Mouse (Mus musculus): Measurements from ENCODE around the gene Sorcs3. TPM values are rescaled to one million over a fixed set of nuclear protein-coding genes. Genes with fewer than 3 reads are reported as not detected.

Gene Sorcs3
- polyA plus RNA-seq, 1 experiment, result 10.2 TPM

DNA sequence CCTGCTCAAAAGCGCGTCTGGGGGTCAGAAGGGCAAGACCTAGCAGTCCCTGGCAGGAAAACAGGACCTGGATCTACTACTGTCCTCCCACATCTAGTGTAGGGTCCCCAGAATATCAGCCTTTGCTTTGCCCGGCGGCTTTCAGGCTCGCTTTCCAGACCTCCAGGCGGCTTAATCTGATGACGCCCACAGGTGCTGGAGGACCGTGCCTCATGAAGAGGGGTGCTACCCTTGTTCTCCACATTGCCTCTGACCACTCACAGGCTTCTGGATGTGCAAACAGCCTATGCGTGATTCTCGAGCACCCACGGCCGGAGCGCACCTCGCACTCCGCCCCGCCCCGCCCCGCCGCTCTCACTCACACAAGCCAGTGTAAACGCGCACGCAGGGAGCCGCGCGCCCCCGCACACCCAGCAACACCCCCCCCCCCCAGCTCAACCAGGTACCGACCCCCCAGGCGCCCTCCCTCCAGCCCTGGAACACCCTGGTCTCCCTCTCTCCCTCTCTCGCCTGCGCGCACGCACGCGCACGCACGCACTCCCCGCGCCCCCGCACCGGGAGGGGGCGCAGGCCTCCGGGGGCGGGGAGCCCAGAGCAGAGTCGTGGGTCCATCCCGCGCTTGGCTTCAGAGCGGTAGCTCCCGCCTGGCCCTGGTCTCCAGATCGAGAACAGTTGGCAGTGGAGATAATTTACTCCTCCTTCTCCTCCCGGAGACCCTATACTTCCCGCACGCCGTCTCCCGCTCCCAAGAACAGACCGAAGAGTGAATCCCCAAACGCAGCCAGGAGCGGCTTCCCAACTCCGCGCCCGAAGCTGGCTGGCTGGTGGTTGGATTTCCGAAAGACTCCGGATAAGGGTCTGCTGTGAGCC is 698 bp upstream of the Sorcs3 start:
- TF ChIP-seq CTCF (IDR thresholded peaks at IDR 0.05; ENCODE audit: borderline replicate concordance, insufficient read depth, low read depth, low read length) (no peak), POLR2A (IDR thresholded peaks at IDR 0.05; ENCODE audit: borderline replicate concordance, insufficient read depth, low read length) (no peak)
- under 1% methylated on average over 50 of the region's 62 CpGs for WGBS
- Histone ChIP-seq H3K4me3 (replicated peaks; ENCODE audit: insufficient read depth, low read depth, low read length) (peak overlapping the region; percentile 46), H3K27me3 (ENCODE audit: control insufficient read depth, insufficient read depth, low read length) (no peaks in the 10 kb centered on the region), H3K4me1 (ENCODE audit: control insufficient read depth, insufficient read depth, low read length) (no peaks in the 10 kb centered on the region), H3K27ac (ENCODE audit: insufficient read depth, low read length) (no peak overlapping the region)
- DNase-seq, result peak in 1 of 2 experiments; percentile 14

DNA sequence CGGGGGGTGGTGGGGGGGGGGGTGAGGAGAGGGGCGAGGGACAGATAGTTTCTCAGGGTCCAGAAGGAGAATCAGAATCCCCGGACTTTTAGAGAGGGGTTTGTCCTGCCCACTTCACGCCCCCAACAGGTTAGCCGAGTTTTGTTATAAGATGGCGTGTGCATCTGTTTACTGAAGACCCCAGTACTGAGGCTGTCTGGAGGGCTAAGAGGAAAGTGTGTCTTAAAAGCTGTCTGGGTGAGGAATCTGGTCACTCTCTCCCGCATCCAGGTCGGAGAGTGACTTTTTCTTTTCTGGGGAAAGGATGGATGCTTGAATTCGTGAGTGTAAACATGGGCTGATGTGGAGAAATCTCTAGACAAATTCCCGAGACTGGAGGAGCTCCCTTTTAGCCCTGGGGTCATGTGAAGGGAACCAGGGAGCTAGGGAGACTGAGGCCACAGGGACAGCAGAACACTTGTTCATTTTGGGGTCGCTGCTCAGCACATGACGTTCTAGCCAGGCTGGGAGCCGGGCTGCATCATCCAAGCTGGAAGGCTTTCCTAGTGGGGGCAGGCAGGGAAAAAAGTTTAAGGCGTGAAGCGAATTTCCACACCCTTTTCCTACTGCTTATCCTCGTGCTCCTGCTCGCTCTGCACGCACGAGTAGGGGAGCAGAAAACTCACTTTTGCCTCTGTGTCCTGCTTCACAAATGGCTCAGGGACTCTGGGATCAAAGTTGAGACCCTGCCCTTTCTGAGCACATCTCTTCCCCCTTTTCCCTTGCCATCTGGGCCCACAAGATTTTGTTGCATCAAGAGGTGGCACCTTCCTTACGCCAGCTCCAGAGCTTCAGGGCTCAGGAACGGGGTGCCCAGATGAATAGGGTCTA is 1.3 kb downstream of the Sorcs3 start:
- peak overlapping the region; percentile 22 for H3K4me3 ChIP-seq (replicated peaks; ENCODE audit: insufficient read depth, low read depth, low read length)
- DNase-seq, result no peak
- H3K27ac ChIP-seq (ENCODE audit: insufficient read depth, low read length), result no peak overlapping the region
- no peaks in the 10 kb centered on the region for H3K4me1 ChIP-seq (ENCODE audit: control insufficient read depth, insufficient read depth, low read length)
- H3K27me3 ChIP-seq (ENCODE audit: control insufficient read depth, insufficient read depth, low read length), result no peaks in the 10 kb centered on the region
- 5% methylated on average over 21 of the region's 21 CpGs for WGBS
- TF ChIP-seq CTCF (IDR thresholded peaks at IDR 0.05; ENCODE audit: borderline replicate concordance, insufficient read depth, low read depth, low read length) (no peak), POLR2A (IDR thresholded peaks at IDR 0.05; ENCODE audit: borderline replicate concordance, insufficient read depth, low read length) (no peak)

DNA sequence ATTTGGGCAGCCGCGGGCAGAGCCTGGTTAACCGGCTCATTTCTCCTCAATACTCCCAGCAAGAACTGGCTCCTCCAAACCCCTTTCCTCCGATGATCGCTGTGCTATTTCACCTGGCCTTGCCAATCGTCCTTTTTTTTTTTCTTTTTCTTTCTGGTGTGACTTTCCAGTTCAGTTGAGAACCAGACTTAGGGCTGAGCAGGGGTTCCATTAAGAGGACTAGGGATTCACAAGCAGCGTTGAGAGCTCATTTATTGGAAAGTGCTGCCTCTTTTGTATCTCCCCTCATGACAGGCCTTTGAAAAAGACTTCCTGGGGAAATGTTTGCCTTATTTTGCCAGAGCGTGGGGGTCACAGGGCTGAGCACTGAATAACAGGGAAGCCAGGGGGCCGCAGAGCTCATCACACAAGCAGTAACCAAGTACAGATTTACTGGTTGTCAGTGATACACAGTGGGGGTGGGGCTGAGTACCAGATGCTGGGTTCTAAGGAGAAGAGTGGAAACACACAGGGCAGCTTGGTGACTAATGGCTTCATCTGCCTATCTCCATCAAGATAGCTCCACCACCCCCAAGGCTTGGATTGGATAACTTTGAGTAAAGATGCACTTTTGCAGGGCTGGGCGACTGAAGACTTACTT is 2.0 kb downstream of the Sorcs3 start:
- peak overlapping the region; percentile 22 for H3K4me3 ChIP-seq (replicated peaks; ENCODE audit: insufficient read depth, low read depth, low read length)
- no peak for TF ChIP-seq POLR2A (IDR thresholded peaks at IDR 0.05; ENCODE audit: borderline replicate concordance, insufficient read depth, low read length)
- no peak for TF ChIP-seq CTCF (IDR thresholded peaks at IDR 0.05; ENCODE audit: borderline replicate concordance, insufficient read depth, low read depth, low read length)
- 29% methylated on average over 10 of the region's 10 CpGs for WGBS
- no peak for DNase-seq
- H3K27ac ChIP-seq (ENCODE audit: insufficient read depth, low read length), result no peak overlapping the region
- H3K4me1 ChIP-seq (ENCODE audit: control insufficient read depth, insufficient read depth, low read length), result no peaks in the 10 kb centered on the region
- H3K27me3 ChIP-seq (ENCODE audit: control insufficient read depth, insufficient read depth, low read length), result no peaks in the 10 kb centered on the region

DNA sequence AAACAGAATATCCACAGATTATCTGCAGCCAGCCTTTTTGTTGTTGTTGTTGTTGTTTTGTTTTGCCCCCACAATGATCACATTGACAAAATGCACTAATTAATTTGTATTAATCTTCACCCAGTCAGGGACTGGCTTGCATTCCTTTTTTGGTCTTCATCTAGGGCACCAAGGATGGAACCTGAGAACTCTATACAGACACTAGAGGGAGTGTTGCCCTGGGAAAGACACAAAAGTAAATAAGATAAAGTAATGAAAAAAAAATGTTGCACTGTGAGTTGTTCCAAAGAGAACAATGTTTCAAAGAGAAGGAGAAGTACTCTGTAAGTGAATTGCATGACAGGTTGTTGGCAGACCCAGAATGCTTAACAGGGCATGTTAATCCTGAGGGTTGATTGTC is 9.6 kb downstream of the Sorcs3 start:
- no peaks in the 10 kb centered on the region for H3K27me3 ChIP-seq (ENCODE audit: control insufficient read depth, insufficient read depth, low read length)
- H3K4me1 ChIP-seq (ENCODE audit: control insufficient read depth, insufficient read depth, low read length), result no peaks in the 10 kb centered on the region
- DNase-seq, result no peak
- TF ChIP-seq POLR2A (IDR thresholded peaks at IDR 0.05; ENCODE audit: borderline replicate concordance, insufficient read depth, low read length) (no peak), CTCF (IDR thresholded peaks at IDR 0.05; ENCODE audit: borderline replicate concordance, insufficient read depth, low read depth, low read length) (no peak)
- H3K4me3 ChIP-seq (replicated peaks; ENCODE audit: insufficient read depth, low read depth, low read length), result no peak overlapping the region
- no peak overlapping the region for H3K27ac ChIP-seq (ENCODE audit: insufficient read depth, low read length)

DNA sequence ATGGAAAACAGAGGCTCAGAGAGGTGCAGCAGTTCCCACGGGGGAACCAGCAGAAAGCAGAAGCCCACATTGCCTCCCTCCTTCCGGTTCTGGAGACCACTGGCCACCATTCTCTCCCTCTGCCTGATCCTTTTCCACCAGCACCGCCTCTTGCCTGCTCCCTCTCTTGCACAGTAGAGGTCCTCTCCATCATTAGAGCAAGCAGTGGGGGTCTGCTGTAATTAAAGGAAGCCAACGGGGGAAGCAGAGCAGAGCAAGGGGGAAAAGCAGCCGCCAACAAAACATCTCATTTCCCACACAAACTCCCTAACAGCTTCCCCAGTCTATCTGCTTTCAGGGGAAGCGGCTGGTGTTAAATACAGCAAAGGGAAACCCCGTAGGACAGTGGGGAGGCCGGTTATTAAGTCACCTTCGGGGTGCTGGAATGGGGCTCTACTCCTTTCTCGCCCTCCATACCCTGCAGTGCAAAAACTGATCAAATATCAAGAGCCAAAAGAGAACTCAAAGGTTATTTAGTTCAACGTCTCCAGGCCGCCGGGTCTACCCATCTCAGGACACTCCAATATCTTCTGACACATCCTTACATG is 32.1 kb downstream of the Sorcs3 start:
- TF ChIP-seq POLR2A (IDR thresholded peaks at IDR 0.05; ENCODE audit: borderline replicate concordance, insufficient read depth, low read length) (no peak), CTCF (IDR thresholded peaks at IDR 0.05; ENCODE audit: borderline replicate concordance, insufficient read depth, low read depth, low read length) (no peak)
- WGBS, result 12% methylated on average over 13 of the region's 13 CpGs
- H3K27me3 ChIP-seq (ENCODE audit: control insufficient read depth, insufficient read depth, low read length), result no peaks in the 10 kb centered on the region; the same call in 1 of the 2 replicates
- no peak overlapping the region for H3K27ac ChIP-seq (ENCODE audit: insufficient read depth, low read length)
- H3K4me1 ChIP-seq (ENCODE audit: control insufficient read depth, insufficient read depth, low read length), result no peaks in the 10 kb centered on the region
- DNase-seq, result no peak
- no peak overlapping the region for H3K4me3 ChIP-seq (replicated peaks; ENCODE audit: insufficient read depth, low read depth, low read length)

DNA sequence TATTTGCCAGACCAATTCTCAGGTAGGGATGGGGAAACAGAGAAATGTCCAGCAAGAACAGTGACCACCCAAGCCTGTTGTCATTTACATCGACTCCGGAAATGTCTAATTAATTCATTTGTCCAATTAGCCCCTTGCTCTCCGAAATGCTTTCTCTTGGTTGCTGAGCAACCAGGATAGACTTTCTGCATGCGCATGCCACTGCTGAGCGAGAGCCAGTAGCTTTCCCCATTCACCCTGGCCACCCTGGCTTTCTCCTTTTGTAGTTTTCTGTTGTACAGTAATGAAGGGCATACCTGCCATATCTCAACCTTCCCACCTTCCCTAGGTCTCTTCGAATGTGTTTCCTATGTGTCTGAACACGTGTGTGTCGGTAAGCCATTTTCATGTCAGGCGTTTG is 32.6 kb downstream of the Sorcs3 start:
- Histone ChIP-seq H3K4me3 (replicated peaks; ENCODE audit: insufficient read depth, low read depth, low read length) (no peak overlapping the region), H3K27me3 (ENCODE audit: control insufficient read depth, insufficient read depth, low read length) (no peaks in the 10 kb centered on the region; the same call in 1 of the 2 replicates), H3K27ac (ENCODE audit: insufficient read depth, low read length) (no peak overlapping the region), H3K4me1 (ENCODE audit: control insufficient read depth, insufficient read depth, low read length) (no peaks in the 10 kb centered on the region)
- no peak for DNase-seq
- 25% methylated on average over 9 of the region's 9 CpGs for WGBS
- no peak for TF ChIP-seq CTCF (IDR thresholded peaks at IDR 0.05; ENCODE audit: borderline replicate concordance, insufficient read depth, low read depth, low read length)
- no peak for TF ChIP-seq POLR2A (IDR thresholded peaks at IDR 0.05; ENCODE audit: borderline replicate concordance, insufficient read depth, low read length)

DNA sequence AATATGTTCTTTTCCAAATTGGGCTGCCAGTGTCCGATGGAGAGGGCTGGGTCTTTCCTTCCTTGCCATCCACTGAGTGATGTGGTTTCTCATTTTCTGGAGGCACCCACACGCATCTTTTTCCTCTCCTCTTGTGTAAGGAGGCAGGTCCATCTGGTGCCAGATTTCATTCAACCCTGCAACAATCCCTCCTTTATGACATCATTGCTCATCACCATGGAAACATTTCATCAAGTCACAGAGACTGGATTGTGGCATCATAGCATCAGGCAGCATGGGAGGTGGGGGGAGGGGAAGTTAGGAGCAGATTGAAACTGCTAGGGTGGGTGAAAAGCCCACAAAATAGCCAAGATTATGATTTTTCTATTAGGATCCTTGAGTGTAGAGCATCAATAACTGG is 35.1 kb downstream of the Sorcs3 start:
- TF ChIP-seq CTCF (IDR thresholded peaks at IDR 0.05; ENCODE audit: borderline replicate concordance, insufficient read depth, low read depth, low read length) (no peak), POLR2A (IDR thresholded peaks at IDR 0.05; ENCODE audit: borderline replicate concordance, insufficient read depth, low read length) (no peak)
- Histone ChIP-seq H3K4me1 (ENCODE audit: control insufficient read depth, insufficient read depth, low read length) (no peaks in the 10 kb centered on the region), H3K27ac (ENCODE audit: insufficient read depth, low read length) (no peak overlapping the region; the same call in 1 of the 2 replicates), H3K27me3 (ENCODE audit: control insufficient read depth, insufficient read depth, low read length) (no peaks in the 10 kb centered on the region; the same call in 1 of the 2 replicates), H3K4me3 (replicated peaks; ENCODE audit: insufficient read depth, low read depth, low read length) (no peak overlapping the region)
- WGBS, result 30% methylated on average over 2 of the region's 2 CpGs
- DNase-seq, result peak in 1 of 2 experiments; percentile 10
